Mouse (Mus musculus) ES-Bruce4 (cell line): ENCODE results near the gene Hus1.

Experiments used
- CTCF ChIP-seq: IDR thresholded peaks from one replicate; pipeline ENCODE4 v1.8.1; 2011; ENCODE audit warnings: low read depth, low read length
- EP300 ChIP-seq: IDR thresholded peaks from 2 replicates; pipeline ENCODE4 v1.6.1; 2011; ENCODE audit warnings: low read depth, low read length; ENCODE audit not compliant: insufficient read depth
- POLR2A ChIP-seq: IDR thresholded peaks from one replicate; pipeline ENCODE4 v1.8.1; 2011; ENCODE audit warnings: low read length; ENCODE audit not compliant: insufficient read depth

GRCm38 (mm10) chr11:9024782-9025181 is 13.8 kb upstream of the Hus1 start:
- TF ChIP-seq CTCF (no peak), POLR2A (no peak), EP300 (no peak)
